Mouse (Mus musculus): ENCODE data around the gene Zdhhc19.

Zdhhc19 gene

GRCm38 (mm10) chr16:32516006-32516962, 20.2 kb downstream of the Zdhhc19 start:
- DNase-seq = no peak

GRCm38 (mm10) chr16:32517785-32518481, 21.9 kb downstream of the Zdhhc19 start:
- DNase-seq = no peak

- no peak for DNase-seq
Observed at GRCm38 (mm10) chr16:32519656-32520371, 23.7 kb downstream of the Zdhhc19 start.

- DNase-seq = no peak
Observed at GRCm38 (mm10) chr16:32520372-32520748, 24.3 kb downstream of the Zdhhc19 start.

GRCm38 (mm10) chr16:32522578-32523194, 26.6 kb downstream of the Zdhhc19 start:
- DNase-seq = no peak

- DNase-seq = peak; percentile 50
Observed at GRCm38 (mm10) chr16:32523462-32524243, 27.6 kb downstream of the Zdhhc19 start.

GRCm38 (mm10) chr16:32524244-32524615, 28.2 kb downstream of the Zdhhc19 start:
- no peak for DNase-seq

GRCm38 (mm10) chr16:32526906-32527305, 30.8 kb downstream of the Zdhhc19 start:
- DNase-seq = no peak

- DNase-seq = no peak
Observed at GRCm38 (mm10) chr16:32532878-32533826, 37.1 kb downstream of the Zdhhc19 start.

- no peak for DNase-seq
Observed at GRCm38 (mm10) chr16:32535157-32535751, 39.2 kb downstream of the Zdhhc19 start.

GRCm38 (mm10) chr16:32537867-32538660, 42.0 kb downstream of the Zdhhc19 start:
- DNase-seq = no peak

GRCm38 (mm10) chr16:32538761-32539255, 42.7 kb downstream of the Zdhhc19 start:
- DNase-seq = no peak

- DNase-seq = peak; percentile 8
Observed at GRCm38 (mm10) chr16:32541338-32542179, 45.5 kb downstream of the Zdhhc19 start.

- DNase-seq = no peak
Observed at GRCm38 (mm10) chr16:32543422-32543821, 47.4 kb downstream of the Zdhhc19 start.

- no peak for DNase-seq
Observed at GRCm38 (mm10) chr16:32547156-32548068, 51.3 kb downstream of the Zdhhc19 start.

- no peak for DNase-seq
Observed at GRCm38 (mm10) chr16:32550084-32550483, 54.0 kb downstream of the Zdhhc19 start.

- DNase-seq = no peak
Observed at GRCm38 (mm10) chr16:32550487-32550886, 54.4 kb downstream of the Zdhhc19 start.

Measured in kidney, adult 18-20 months (tissue).